Mouse (Mus musculus) limb, embryonic 13.5 days (tissue): Measurements from ENCODE around the gene Sp1. TPM values are rescaled to one million over a fixed set of nuclear protein-coding genes. Genes with fewer than 3 reads are reported as not detected.

Source experiments
- ATAC-seq: fragments of 200-750 bp; cut with Nextera tagmentation; 2 replicates; pipeline ENCODE4 v1.8.0; 2017; ENCODE audit warnings: low read depth, moderate number of reproducible peaks, moderate TSS enrichment; ENCODE audit not compliant: low FRiP score
- H3K27ac ChIP-seq: fragments of 300-500 bp; sonication (generic); 2 replicates; pipeline ENCODE4 v1.5.1; 2015; ENCODE audit warnings: inconsistent platforms, mild to moderate bottlenecking, moderate library complexity
- H3K27me3 ChIP-seq: fragments of 300-500 bp; sonication (generic); 2 replicates; pipeline ENCODE4 v1.6.1; 2015; ENCODE audit warnings: mild to moderate bottlenecking, inconsistent platforms
- H3K36me3 ChIP-seq: fragments of 300-500 bp; sonication (generic); 2 replicates; pipeline ENCODE4 v1.6.1; 2015; ENCODE audit warnings: inconsistent platforms, mild to moderate bottlenecking, moderate library complexity
- H3K4me1 ChIP-seq: fragments of 300-500 bp; sonication (generic); 2 replicates; pipeline ENCODE4 v1.6.1; 2015; ENCODE audit warnings: inconsistent platforms
- H3K4me2 ChIP-seq: fragments of 300-500 bp; sonication (generic); replicated peaks from 2 replicates; pipeline ENCODE4 v1.6.1; 2015; ENCODE audit warnings: inconsistent platforms, mild to moderate bottlenecking, moderate library complexity
- H3K4me3 ChIP-seq: fragments of 300-500 bp; sonication (generic); 2 replicates; pipeline ENCODE4 v1.5.1; 2015; ENCODE audit warnings: moderate library complexity, mild to moderate bottlenecking, inconsistent platforms
- H3K9ac ChIP-seq: fragments of 300-500 bp; sonication (generic); 2 replicates; pipeline ENCODE4 v1.6.1; 2015; ENCODE audit warnings: mild to moderate bottlenecking, inconsistent platforms
- H3K9me3 ChIP-seq: fragments of 300-500 bp; sonication (generic); 2 replicates; pipeline ENCODE4 v1.6.1; 2016; ENCODE audit warnings: inconsistent platforms
- WGBS: fragments of 180-500 bp; shearing (Covaris S2); methylation state at CpG from one replicate; pipeline ENCODE4 v1.1.7; 2015; 5-methylcytosine and 5-hydroxymethylcytosine counted together
- polyA plus RNA-seq: library from polyadenylated mRNA; unstranded; fragments of >200 nt; fragmentation: Nextera tagmentation; extraction: Ambion mirVana; gene quantifications from 2 replicates; pipeline ENCODE4 v1.2.1, GENCODE M21; 2015

The Sp1 gene
- polyA plus RNA-seq, 1 experiment from 2014 or later = 12.0 TPM

DNA sequence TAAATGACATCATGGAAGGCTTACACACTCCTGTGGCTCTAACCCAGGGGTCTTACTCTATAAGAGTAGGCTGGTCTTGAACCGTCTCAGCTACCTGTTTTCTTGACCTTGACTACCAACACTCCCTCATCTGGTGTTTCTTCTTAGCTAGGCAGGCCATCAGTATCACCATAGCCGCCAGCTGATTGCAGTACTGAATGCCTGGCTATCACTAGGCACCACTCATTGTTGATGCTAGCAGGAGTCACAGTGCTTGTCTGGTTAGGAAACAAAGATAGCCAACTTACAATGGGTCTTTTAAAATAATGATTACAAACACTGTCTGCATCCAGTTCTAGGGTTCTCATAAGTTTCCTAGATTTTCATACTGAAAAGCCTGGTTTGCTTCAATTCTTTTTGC lies 4.7 kb upstream of the Sp1 start:
- H3K9me3 ChIP-seq = no peaks in the 10 kb centered on the region
- 89% methylated on average over 2 of the region's 2 CpGs for WGBS
- H3K4me2 ChIP-seq = no peak overlapping the region
- H3K27ac ChIP-seq = no peak overlapping the region
- H3K36me3 ChIP-seq = no peaks in the 10 kb centered on the region
- H3K4me1 ChIP-seq = peaks cover 13% of the 10 kb centered on the region
- H3K27me3 ChIP-seq = no peaks in the 10 kb centered on the region
- no peak overlapping the region for H3K4me3 ChIP-seq
- ATAC-seq = no peak
- H3K9ac ChIP-seq = no peak overlapping the region

DNA sequence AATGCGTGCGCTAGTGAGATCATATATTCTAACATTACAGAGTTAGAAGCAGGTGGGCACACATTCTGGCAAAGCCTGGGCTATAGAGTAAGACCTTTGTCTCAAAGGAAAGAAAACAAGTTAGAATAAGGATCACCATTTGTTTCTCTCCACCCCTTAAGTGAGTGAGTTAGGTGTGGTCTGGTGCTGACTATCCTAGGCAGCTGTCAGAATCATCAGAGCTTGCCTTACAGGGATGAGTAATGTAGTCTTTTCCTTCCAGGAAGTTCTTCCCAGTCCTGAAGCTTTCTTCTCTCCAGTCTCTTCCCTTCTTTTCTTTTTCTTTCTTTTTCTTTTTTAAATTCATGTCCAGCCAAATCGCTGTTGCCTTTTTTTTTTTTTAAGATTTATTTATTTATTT lies 3.7 kb upstream of the Sp1 start:
- Histone ChIP-seq H3K27ac (no peak overlapping the region), H3K9ac (no peak overlapping the region), H3K4me3 (no peak overlapping the region), H3K27me3 (no peaks in the 10 kb centered on the region), H3K4me2 (no peak overlapping the region), H3K36me3 (no peaks in the 10 kb centered on the region), H3K4me1 (peaks cover 16% of the 10 kb centered on the region), H3K9me3 (no peaks in the 10 kb centered on the region)
- ATAC-seq = no peak
- WGBS = 97% methylated on average over 3 of the region's 3 CpGs

DNA sequence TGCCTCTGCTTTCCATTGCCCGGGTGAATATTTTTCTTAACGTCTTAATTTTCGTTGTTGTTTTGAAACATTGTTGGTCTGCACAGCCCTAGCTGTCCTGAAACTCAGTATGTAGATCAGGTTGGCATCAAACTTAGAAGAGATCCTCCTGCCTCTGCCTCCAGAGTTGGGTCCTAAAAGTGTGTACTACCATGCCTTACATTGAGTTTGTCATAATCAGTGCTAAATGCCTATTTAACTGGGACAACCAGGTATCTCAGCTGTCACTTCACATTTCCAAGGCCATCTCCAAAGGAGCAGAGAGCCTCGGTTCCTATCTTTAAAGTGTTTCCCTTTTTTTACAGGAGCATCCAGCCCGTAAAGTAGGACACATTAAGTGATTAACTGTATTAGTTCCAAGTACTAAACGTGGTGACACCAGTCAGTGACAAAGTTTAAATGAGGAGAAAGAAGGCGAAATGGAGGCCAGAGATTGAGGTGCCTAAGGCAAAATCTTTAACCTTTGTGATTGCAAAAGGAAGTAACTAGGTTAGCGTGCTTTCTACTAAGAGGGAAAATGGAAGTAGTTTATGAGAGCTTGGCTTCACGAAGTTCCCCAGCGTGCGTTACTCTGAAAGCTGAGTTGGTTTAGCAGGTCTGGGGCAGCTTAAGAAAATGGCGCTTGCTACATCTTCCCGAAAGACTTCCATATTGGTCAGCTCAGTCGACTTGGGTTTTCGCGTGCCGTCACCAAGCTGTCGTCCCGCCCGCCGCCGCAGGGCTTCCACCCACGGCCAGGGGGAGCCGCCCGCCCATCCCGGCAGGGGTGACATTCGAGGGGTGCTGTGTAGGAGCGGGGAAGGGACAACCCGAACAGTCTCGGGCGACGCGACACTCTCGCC lies 1.1 kb upstream of the Sp1 start:
- Histone ChIP-seq H3K9me3 (no peaks in the 10 kb centered on the region), H3K4me3 (peak overlapping the region; percentile 53), H3K27me3 (no peaks in the 10 kb centered on the region), H3K4me1 (peaks cover 32% of the 10 kb centered on the region), H3K9ac (peak overlapping the region; percentile 81), H3K27ac (peak overlapping the region; percentile 100), H3K4me2 (peak overlapping the region; percentile 66), H3K36me3 (peaks cover 26% of the 10 kb centered on the region)
- ATAC-seq = no peak; the same call in 1 of the 2 replicates
- 16% methylated on average over 34 of the region's 34 CpGs for WGBS

DNA sequence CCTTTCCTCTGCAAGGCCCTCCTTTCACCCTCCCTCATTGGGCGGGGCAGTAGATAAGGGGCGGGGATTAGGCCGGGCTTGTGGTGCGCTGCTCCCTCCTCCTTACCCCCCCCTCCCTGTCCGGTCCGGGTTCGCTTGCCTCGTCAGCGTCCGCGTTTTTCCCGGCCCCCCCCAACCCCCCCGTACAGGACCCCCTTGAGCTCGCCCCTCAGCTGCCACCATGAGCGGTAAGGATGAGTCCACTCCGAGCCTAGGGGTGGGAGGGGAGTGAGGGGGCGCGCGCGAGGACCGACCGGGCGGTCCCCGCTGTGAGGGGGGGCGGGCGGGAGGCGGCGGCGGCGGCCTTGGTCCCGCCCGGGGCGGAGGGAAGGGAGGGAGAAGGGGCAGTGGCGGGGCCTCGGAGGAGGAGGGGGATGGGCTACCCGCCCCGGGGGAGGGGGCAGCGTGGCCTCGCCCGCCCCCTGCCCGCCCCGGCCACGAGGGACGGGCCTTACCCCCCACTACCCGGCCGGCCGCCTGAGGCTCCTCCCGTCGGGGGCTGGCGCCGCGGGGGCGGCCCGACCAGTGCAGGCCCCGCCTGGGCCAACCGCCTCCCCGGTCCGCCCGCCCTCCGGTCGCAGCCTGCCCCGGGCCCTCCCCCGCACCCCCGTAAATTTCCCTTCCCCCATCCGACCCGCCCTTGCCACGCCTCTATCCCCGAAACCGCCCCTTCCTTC lies 411 bp downstream of the Sp1 start:
- ATAC-seq = 0 out of 2 replicates have a peak, but pooled peaks have one; percentile 1
- WGBS = 0% methylated on average over 30 of the region's 69 CpGs

DNA sequence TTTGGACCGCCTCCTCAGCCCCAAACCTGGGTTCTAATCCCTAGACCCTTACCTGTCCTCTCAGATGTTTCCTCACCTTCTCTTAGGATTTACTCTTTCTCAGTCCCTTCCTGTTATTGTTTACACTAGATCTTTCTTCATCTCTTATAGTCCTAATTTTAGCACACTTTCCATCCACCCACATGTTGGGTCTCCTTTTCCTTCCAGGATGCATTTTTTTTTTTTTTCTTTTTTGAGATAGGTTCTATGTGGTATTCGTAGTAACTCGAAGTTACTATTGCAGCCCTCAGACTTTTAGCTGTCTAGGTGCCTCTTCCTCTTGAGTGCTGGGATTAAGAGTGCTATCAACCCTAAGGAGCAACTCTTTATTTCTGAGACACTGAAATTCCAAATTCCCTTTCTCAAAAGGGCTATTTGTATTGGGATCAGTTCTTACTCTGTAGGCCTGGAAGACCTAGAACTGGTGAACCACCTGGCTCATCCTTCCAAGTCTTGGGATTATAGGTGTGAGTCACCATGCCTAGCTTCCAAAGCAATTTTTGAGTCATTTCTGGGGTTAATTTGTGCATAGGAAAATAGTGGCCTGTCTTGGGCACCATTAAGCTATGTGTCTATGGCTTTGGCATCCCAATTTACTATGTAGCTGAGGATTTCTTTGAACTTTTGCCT lies 1.1 kb downstream of the Sp1 start:
- peak overlapping the region; percentile 91 for H3K9ac ChIP-seq
- peaks cover 50% of the 10 kb centered on the region for H3K4me1 ChIP-seq
- peak overlapping the region; percentile 97; the same call in 1 of the 2 replicates for H3K27ac ChIP-seq
- 25% methylated on average over 3 of the region's 3 CpGs for whole genome bisulfite sequencing
- no peaks in the 10 kb centered on the region for H3K9me3 ChIP-seq
- ATAC-seq = no peak
- peaks cover 43% of the 10 kb centered on the region for H3K36me3 ChIP-seq
- peak overlapping the region; percentile 69 for H3K4me3 ChIP-seq
- no peaks in the 10 kb centered on the region for H3K27me3 ChIP-seq
- H3K4me2 ChIP-seq = peak overlapping the region; percentile 58

More for the DNA sequence above, 411 bp downstream of the Sp1 start:
- Histone ChIP-seq H3K4me2 (peak overlapping the region; percentile 58), H3K36me3 (peaks cover 38% of the 10 kb centered on the region), H3K9me3 (no peaks in the 10 kb centered on the region), H3K4me1 (peaks cover 45% of the 10 kb centered on the region), H3K4me3 (peak overlapping the region; percentile 69), H3K27ac (peak overlapping the region; percentile 97), H3K9ac (peak overlapping the region; percentile 91), H3K27me3 (no peaks in the 10 kb centered on the region)

DNA sequence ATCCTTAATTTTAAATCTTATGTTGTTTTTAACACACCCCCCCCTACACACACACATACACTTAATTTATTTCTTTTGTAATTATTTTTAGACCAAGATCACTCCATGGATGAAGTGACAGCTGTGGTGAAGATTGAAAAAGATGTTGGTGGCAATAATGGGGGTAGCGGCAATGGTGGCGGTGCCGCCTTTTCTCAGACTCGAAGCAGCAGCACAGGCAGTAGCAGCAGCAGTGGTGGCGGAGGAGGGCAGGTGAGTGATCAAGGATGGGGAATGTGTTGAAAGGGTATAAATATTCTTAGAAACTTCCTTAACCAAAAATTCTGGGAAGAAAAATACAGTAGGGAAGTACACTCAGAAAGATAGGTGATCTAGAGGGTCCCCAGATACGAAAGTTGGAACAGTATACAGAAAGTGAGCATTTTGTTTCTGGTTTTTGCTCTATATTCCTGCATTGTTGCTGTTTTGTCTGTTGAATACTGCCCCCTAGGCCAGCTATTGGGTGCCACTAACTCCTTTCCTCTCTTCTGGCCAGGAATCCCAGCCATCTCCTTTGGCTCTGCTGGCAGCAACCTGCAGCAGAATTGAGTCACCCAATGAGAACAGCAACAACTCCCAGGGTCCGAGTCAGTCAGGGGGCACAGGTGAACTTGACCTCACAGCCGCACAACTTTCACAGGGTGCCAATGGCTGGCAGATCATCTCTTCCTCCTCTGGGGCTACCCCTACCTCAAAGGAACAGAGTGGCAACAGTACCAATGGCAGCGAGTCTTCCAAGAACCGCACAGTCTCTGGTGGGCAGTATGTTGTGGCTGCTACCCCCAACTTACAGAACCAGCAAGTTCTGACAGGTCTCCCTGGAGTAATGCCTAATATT lies 2.0 kb downstream of the Sp1 start:
- H3K9ac ChIP-seq = peak overlapping the region; percentile 36; the same call in 1 of the 2 replicates
- no peak for ATAC-seq
- H3K27me3 ChIP-seq = no peaks in the 10 kb centered on the region
- peak overlapping the region; percentile 58 for H3K4me2 ChIP-seq
- 0 out of 2 replicates have a peak overlapping the region, but pooled peaks have one; percentile 69 for H3K4me3 ChIP-seq
- WGBS = 94% methylated on average over 10 of the region's 10 CpGs
- peaks cover 52% of the 10 kb centered on the region for H3K4me1 ChIP-seq
- no peak overlapping the region for H3K27ac ChIP-seq
- peaks cover 52% of the 10 kb centered on the region for H3K36me3 ChIP-seq
- H3K9me3 ChIP-seq = no peaks in the 10 kb centered on the region

DNA sequence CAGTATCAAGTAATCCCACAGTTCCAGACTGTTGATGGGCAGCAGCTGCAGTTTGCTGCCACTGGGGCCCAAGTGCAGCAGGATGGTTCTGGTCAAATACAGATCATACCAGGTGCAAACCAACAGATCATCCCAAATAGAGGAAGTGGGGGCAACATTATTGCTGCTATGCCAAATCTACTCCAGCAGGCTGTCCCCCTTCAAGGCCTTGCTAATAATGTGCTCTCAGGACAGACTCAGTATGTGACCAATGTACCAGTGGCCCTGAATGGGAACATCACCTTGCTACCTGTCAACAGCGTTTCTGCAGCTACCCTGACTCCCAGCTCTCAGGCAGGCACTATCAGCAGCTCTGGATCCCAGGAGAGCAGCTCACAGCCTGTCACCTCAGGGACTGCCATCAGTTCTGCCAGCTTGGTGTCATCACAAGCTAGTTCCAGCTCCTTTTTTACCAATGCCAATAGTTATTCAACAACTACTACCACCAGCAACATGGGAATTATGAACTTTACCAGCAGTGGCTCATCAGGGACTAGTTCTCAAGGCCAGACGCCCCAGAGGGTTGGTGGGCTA lies 2.7 kb downstream of the Sp1 start:
- Histone ChIP-seq H3K9ac (peak overlapping the region; percentile 36; the same call in 1 of the 2 replicates), H3K36me3 (peaks cover 58% of the 10 kb centered on the region), H3K27me3 (no peaks in the 10 kb centered on the region), H3K9me3 (no peaks in the 10 kb centered on the region), H3K4me1 (peaks cover 52% of the 10 kb centered on the region), H3K27ac (no peak overlapping the region), H3K4me3 (no peak overlapping the region), H3K4me2 (0 out of 2 replicates have a peak overlapping the region, but pooled peaks have one; percentile 11)
- ATAC-seq = no peak
- WGBS = 72% methylated on average over 2 of the region's 2 CpGs

DNA sequence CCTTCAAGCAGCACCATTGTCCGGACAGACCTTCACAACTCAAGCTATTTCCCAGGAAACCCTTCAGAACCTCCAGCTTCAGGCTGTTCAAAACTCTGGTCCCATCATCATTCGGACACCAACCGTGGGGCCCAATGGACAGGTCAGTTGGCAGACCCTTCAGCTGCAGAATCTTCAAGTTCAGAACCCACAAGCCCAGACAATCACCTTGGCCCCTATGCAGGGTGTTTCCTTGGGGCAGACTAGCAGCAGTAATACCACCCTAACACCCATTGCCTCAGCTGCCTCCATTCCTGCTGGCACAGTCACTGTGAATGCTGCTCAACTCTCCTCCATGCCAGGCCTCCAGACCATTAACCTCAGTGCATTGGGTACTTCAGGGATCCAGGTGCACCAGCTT lies 3.3 kb downstream of the Sp1 start:
- Histone ChIP-seq H3K9me3 (no peaks in the 10 kb centered on the region), H3K4me3 (peak overlapping the region; percentile 16; the same call in 1 of the 2 replicates), H3K27ac (no peak overlapping the region), H3K36me3 (peaks cover 64% of the 10 kb centered on the region), H3K9ac (0 out of 2 replicates have a peak overlapping the region, but pooled peaks have one; percentile 36), H3K27me3 (no peaks in the 10 kb centered on the region), H3K4me1 (peaks cover 52% of the 10 kb centered on the region), H3K4me2 (peak overlapping the region; percentile 44)
- no peak for ATAC-seq
- 93% methylated on average over 3 of the region's 3 CpGs for WGBS

DNA sequence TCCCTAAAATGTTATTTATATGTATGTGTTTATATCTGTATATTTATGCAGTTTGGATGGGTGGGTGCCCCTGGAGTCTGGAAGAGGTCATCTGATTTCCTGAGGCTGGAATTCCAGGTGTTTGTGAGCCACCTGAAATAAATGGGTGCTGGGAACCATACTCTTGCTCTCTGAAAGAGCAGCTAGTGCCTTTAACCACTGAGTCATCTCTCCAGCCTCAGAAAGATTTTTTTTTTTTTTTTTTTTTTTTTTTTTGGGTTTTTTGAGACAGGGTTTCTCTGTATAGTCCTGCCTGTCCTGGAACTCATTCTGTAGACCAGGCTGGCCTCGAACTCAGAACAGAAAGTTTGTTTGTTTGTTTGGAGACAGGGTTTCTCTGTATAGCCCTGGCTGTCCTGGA lies 5.1 kb downstream of the Sp1 start:
- peak overlapping the region; percentile 44 for H3K4me2 ChIP-seq
- peak overlapping the region; percentile 13; the same call in 1 of the 2 replicates for H3K4me3 ChIP-seq
- ATAC-seq = no peak
- 95% methylated on average over 1 of the region's 1 CpGs for WGBS
- no peaks in the 10 kb centered on the region for H3K9me3 ChIP-seq
- no peak overlapping the region for H3K9ac ChIP-seq
- H3K27ac ChIP-seq = no peak overlapping the region
- H3K4me1 ChIP-seq = peaks cover 48% of the 10 kb centered on the region
- H3K27me3 ChIP-seq = no peaks in the 10 kb centered on the region
- peaks cover 74% of the 10 kb centered on the region for H3K36me3 ChIP-seq

DNA sequence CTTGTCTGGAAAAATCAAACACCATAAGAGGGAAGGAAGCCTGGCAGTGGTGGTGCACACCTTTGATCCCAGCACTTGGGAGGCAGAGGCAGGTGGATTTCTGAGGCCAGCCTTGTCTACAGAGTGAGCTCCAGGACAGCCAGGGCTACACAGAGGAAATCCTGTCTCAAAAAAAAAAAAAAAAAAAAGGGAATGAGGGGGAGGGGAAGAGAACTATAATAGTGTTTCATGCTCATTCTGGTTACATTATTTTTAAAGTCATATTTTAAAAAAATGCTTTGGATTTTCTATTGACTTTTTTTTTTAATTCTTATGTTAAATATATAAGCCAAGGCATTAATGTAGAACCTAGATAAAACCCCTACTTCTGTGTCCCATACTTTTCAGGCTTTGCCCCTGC lies 7.7 kb downstream of the Sp1 start:
- no peak overlapping the region for H3K9ac ChIP-seq
- no peaks in the 10 kb centered on the region for H3K9me3 ChIP-seq
- peaks cover 32% of the 10 kb centered on the region for H3K4me1 ChIP-seq
- no peaks in the 10 kb centered on the region for H3K27me3 ChIP-seq
- no peak overlapping the region for H3K4me2 ChIP-seq
- no peak overlapping the region for H3K4me3 ChIP-seq
- ATAC-seq = no peak
- peaks cover 70% of the 10 kb centered on the region for H3K36me3 ChIP-seq
- no peak overlapping the region for H3K27ac ChIP-seq

DNA sequence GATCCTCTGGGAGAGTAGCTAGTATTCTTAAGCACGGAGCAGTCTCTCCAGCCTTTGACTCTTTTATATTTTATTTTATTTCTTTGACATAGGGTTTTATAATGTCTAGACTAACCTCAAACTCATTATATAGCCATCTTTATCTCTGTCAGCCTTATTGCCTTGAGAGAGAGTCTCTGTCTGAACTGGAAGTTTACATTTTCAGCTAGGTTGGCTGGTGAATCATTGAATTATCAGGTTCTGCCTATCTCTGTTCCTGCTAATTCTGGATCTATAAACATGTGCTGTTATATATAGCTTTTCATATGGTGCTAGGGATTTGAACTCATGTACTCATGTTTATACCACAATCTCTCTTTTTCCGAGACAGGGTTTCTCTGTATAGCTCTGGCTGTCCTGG lies 11.6 kb downstream of the Sp1 start:
- Histone ChIP-seq H3K27me3 (no peaks in the 10 kb centered on the region), H3K4me1 (no peaks in the 10 kb centered on the region), H3K9ac (no peak overlapping the region), H3K9me3 (no peaks in the 10 kb centered on the region), H3K36me3 (peaks cover 52% of the 10 kb centered on the region), H3K4me3 (no peak overlapping the region), H3K27ac (no peak overlapping the region), H3K4me2 (no peak overlapping the region)
- ATAC-seq = no peak
- 82% methylated on average over 2 of the region's 2 CpGs for WGBS
